Mouse (Mus musculus) neural tube, embryonic 13.5 days (tissue): ENCODE results near the gene Gse1. TPM values are rescaled to one million over a fixed set of nuclear protein-coding genes. Genes with fewer than 3 reads are reported as not detected.

Experiments used
- ATAC-seq: fragments of 200-750 bp; cut with Nextera tagmentation; 2 replicates; pipeline ENCODE4 v1.8.0; 2017; ENCODE audit warnings: low read depth, mild to moderate bottlenecking, moderate TSS enrichment, moderate library complexity
- H3K27ac ChIP-seq: fragments of 300-500 bp; sonication (generic); replicated peaks from 2 replicates; pipeline ENCODE4 v1.5.1; 2015; ENCODE audit warnings: moderate library complexity, mild to moderate bottlenecking, inconsistent platforms
- H3K27me3 ChIP-seq: fragments of 300-500 bp; sonication (generic); 2 replicates; pipeline ENCODE4 v1.6.1; 2015; ENCODE audit warnings: mild to moderate bottlenecking, inconsistent platforms
- H3K36me3 ChIP-seq: fragments of 300-500 bp; sonication (generic); 2 replicates; pipeline ENCODE4 v1.6.1; 2015; ENCODE audit warnings: mild to moderate bottlenecking, inconsistent platforms
- H3K4me1 ChIP-seq: fragments of 300-500 bp; sonication (generic); replicated peaks from 2 replicates; pipeline ENCODE4 v1.6.1; 2015; ENCODE audit warnings: inconsistent platforms
- H3K4me2 ChIP-seq: fragments of 300-500 bp; sonication (generic); 2 replicates; pipeline ENCODE4 v1.6.1; 2015; ENCODE audit warnings: inconsistent platforms, mild to moderate bottlenecking, moderate library complexity
- H3K4me3 ChIP-seq: fragments of 300-500 bp; sonication (generic); 2 replicates; pipeline ENCODE4 v1.5.1; 2015; ENCODE audit warnings: mild to moderate bottlenecking, inconsistent platforms
- H3K9ac ChIP-seq: fragments of 300-500 bp; sonication (generic); 2 replicates; pipeline ENCODE4 v1.6.1; 2015; ENCODE audit warnings: moderate library complexity, mild to moderate bottlenecking, inconsistent platforms
- H3K9me3 ChIP-seq: fragments of 300-500 bp; sonication (generic); 2 replicates; pipeline ENCODE4 v1.6.1; 2016; ENCODE audit warnings: inconsistent platforms
- WGBS: fragments of 180-500 bp; shearing (Covaris S2); methylation state at CpG from one replicate; pipeline ENCODE4 v1.1.7; 2015; 5-methylcytosine and 5-hydroxymethylcytosine counted together
- polyA plus RNA-seq: library from polyadenylated mRNA; unstranded; fragments of >200 nt; fragmentation: Nextera tagmentation; extraction: Ambion mirVana; gene quantifications from 2 replicates; pipeline ENCODE4 v1.2.1, GENCODE M21; 2015

Gene Gse1
- polyA plus RNA-seq, 1 experiment from 2014 or later: 17.1 TPM

DNA sequence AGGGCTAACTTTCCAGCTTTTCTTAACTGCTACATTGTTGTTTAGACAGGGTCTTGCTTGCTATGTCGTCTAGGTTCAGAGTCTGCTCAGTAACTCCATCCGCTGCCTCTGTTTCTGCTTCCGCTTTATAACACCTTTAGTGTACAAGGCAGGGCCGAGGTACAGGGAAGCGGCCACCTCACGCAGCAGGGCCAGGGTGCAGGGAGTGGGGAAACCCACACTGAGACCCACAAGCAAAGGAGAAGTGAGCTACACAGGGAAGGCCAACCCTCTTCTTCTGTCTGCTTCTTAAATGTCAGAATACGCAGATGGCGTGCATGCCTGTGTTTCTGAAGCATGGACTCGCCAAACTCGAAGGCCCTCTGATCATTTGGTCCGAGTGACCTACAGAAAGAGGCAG is 250.5 kb downstream of the Gse1 start:
- Histone ChIP-seq H3K9ac (no peak overlapping the region), H3K27me3 (no peaks in the 10 kb centered on the region), H3K4me3 (no peak overlapping the region), H3K27ac (no peak overlapping the region), H3K4me2 (no peak overlapping the region), H3K4me1 (peaks cover 62% of the 10 kb centered on the region), H3K36me3 (no peaks in the 10 kb centered on the region), H3K9me3 (no peaks in the 10 kb centered on the region)
- 91% methylated on average over 11 of the region's 11 CpGs for WGBS
- no peak for ATAC-seq

DNA sequence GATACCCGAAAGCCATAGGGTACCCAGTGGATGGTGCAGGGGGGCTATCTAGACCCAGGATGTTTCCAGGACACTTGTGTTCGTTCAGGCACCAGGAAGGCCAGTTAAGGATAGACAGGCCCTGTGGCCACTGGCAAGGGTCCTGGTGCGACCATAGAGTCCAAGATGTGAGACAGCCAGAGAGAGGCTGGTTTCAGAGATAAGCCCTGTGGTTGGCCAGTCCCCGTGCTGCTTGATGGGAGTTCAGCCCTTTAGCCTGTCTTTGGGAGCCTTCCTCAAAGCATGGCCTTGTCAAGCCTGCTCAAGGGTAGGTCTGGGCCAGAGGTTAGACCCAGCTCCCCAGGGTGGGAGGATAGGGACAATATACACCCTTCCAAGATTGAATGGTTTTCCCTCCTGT is 251.4 kb downstream of the Gse1 start:
- H3K4me1 ChIP-seq: peaks cover 62% of the 10 kb centered on the region
- no peak overlapping the region for H3K27ac ChIP-seq
- no peaks in the 10 kb centered on the region for H3K27me3 ChIP-seq
- no peaks in the 10 kb centered on the region for H3K9me3 ChIP-seq
- H3K36me3 ChIP-seq: no peaks in the 10 kb centered on the region
- WGBS: 84% methylated on average over 4 of the region's 4 CpGs
- no peak overlapping the region for H3K9ac ChIP-seq
- H3K4me2 ChIP-seq: no peak overlapping the region
- no peak for ATAC-seq
- no peak overlapping the region for H3K4me3 ChIP-seq

DNA sequence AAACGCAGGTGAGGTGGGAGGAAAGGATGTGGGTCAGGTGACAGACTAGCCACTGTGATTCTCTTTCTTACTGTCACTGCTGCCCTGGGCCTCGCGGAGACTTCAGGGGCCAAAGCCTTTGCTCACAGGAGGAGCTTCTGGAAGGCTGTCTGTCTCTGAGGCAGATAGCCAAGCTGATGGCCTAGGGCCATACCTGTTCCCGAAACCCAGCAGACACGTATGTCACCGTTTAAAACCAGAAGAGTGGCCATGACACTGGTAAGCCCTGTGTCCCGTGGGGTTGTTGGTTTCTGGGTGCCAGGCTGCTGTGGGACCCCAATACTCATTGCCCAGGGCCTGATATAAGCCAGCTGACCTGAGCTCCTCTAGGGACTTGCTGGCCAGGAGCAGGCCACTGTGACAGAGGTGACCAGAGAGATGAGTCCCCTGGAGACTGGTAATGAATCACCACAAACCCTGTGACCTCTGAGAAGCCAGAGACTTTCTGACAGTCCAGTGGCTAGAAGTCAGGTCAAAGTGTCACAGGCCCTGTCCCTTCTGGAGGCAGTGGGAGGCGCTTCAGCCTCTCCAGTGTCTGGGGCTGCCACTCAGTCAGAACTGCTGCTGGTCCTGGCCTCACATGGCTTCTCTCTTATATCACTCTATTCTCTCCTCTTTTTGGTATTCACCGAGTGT is 253.9 kb downstream of the Gse1 start:
- Histone ChIP-seq H3K4me3 (no peak overlapping the region), H3K27ac (no peak overlapping the region), H3K27me3 (no peaks in the 10 kb centered on the region), H3K36me3 (no peaks in the 10 kb centered on the region), H3K9me3 (no peaks in the 10 kb centered on the region), H3K9ac (no peak overlapping the region; the same call in 1 of the 2 replicates), H3K4me2 (no peak overlapping the region), H3K4me1 (peaks cover 66% of the 10 kb centered on the region)
- no peak for ATAC-seq
- WGBS: 85% methylated on average over 9 of the region's 9 CpGs

DNA sequence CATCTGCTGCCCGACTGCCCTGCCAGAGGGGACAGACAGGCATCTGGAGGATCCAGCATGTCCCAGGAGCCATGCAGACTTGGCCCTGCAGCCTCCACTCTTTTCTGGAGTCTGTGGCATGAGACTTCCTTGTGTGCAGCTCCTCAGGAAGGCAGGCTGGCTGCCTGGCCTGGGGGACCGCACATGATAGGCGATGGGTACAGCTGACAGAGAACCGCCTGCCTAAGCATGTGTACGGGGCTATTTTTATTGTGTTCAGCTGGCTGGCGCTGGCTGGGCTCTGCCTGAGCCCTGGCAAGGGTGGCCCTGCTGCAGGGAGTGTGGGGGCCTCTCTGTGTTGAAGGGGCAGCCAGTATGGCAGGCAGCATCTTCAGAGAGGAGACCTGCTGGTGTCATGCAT is 256.2 kb downstream of the Gse1 start:
- H3K36me3 ChIP-seq: no peaks in the 10 kb centered on the region
- H3K9me3 ChIP-seq: no peaks in the 10 kb centered on the region
- 0 out of 2 replicates have a peak overlapping the region, but pooled peaks have one; percentile 91 for H3K4me2 ChIP-seq
- ATAC-seq: 0 out of 2 replicates have a peak, but pooled peaks have one; percentile 9
- H3K9ac ChIP-seq: peak overlapping the region; percentile 93
- peaks cover 50% of the 10 kb centered on the region for H3K4me1 ChIP-seq
- H3K27me3 ChIP-seq: no peaks in the 10 kb centered on the region
- no peak overlapping the region for H3K4me3 ChIP-seq
- H3K27ac ChIP-seq: peak overlapping the region; percentile 99
- WGBS: 15% methylated on average over 6 of the region's 6 CpGs

DNA sequence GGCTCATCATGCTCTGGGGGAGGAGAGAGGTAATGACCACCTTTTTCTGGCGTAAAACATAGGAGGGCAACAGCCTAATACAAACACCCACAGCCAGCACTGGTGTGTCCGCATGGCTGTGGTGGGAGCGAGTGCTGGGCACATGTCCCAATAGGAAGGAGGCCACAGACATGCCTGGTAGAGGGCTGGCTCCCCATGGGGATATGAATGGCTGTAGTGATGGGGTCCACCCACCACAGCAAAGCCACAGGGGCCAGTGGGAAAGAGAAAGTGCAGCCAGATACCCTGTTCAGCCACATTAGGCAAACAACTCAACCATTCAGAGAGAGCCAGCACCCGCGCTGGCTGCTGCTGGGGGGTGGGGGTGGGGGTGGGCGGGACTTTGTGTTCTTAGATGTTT is 256.9 kb downstream of the Gse1 start:
- Histone ChIP-seq H3K9ac (peak overlapping the region; percentile 93), H3K4me3 (no peak overlapping the region), H3K27me3 (no peaks in the 10 kb centered on the region), H3K4me2 (peak overlapping the region; percentile 91; the same call in 1 of the 2 replicates), H3K36me3 (no peaks in the 10 kb centered on the region), H3K4me1 (peaks cover 56% of the 10 kb centered on the region), H3K9me3 (no peaks in the 10 kb centered on the region), H3K27ac (peak overlapping the region; percentile 99)
- 21% methylated on average over 6 of the region's 6 CpGs for WGBS
- 0 out of 2 replicates have a peak, but pooled peaks have one; percentile 2 for ATAC-seq

DNA sequence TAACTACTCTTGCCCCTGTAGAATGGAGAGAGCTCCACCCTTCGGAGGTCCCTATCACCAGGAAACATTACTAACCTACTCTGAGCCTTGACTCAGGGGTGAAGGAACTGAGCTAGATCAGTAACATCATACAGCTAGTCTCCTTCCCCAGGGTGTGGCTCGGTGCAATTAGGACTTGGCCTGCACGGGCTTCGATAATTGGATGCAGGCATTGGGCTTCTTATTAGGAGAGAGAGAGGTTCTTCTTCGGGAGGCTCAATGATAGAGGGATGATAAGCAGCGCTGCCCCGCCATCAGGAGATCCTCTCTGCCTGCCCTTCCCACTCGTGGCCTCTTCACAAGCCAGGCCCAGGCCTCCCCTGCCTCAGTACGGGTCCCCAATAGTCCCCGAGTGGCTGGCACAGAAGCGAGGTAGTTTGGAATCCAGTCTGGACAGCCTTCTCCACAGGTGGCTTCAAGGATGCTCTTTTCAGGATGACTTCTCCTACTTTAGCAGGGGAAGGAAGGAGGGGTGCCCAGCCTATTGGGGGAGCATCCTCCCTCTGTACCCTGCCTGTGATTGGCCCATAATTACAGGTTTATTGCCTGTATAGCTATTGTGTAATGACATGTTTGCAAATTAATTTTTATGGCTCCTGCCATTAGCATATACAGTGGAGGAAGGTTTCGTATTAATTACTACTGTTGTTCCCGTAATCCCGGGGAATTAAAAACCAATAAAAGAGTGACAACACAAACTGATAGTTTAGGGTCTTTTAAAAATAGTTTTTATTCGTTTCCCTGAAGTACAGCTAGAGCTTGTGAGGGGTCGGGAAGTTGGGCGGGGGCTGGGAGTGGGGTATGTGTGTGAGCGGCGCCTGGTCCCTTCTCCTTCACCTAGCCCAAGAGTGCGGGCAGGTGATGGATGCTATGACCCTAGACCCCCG is 257.6 kb downstream of the Gse1 start:
- H3K9ac ChIP-seq: peak overlapping the region; percentile 93
- H3K4me2 ChIP-seq: peak overlapping the region; percentile 91
- 11% methylated on average over 21 of the region's 21 CpGs for WGBS
- peak overlapping the region; percentile 99 for H3K27ac ChIP-seq
- H3K36me3 ChIP-seq: no peaks in the 10 kb centered on the region
- no peaks in the 10 kb centered on the region for H3K27me3 ChIP-seq
- ATAC-seq: no peak
- H3K9me3 ChIP-seq: no peaks in the 10 kb centered on the region
- peak overlapping the region; percentile 96 for H3K4me3 ChIP-seq
- peaks cover 63% of the 10 kb centered on the region for H3K4me1 ChIP-seq

DNA sequence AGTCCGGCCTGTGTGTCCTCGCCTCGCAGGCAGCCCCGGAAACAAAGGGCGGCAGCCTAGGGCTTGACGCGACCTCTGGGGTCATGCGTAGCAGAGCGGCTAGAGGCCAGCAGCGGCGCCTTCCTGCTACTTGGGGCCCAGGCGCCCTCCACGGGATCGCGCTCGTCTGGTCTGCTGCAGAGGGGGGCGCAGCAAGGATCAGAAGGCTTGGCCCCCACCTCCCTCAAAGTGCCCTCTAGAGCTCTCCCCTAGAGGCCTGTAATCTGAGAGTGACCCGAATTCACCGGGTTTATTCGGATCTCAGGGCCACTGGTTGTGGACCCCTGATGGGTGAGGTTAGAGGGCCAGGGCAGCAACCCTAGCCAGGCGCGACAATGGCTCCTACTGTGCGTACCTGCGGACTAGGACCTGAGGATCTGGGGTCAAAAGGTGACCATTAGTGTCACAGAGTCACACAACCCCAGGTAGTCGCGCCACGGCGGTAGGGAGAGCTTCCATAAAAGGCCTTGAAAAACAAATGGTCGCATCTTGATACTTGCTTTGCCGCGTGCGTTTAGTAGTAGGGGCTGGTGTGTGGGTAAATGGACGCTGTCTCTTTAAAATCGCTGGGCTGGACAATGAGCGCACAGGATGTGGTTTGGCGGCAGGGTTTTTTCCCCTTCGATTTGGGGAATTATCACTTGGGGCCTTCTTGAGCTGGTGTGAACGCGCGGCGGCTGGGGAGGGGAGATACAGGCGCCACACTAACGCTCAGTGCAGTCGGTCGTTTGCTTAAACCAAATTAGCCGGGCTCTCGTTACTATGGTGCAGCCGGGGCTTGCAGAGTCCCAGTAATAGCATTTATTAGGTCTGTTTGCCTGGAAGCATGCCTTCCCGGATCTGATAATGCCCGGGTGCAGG is 258.5 kb downstream of the Gse1 start:
- WGBS: 2% methylated on average over 50 of the region's 50 CpGs
- Histone ChIP-seq H3K36me3 (no peaks in the 10 kb centered on the region), H3K4me2 (peak overlapping the region; percentile 91), H3K4me3 (peak overlapping the region; percentile 96), H3K27me3 (no peaks in the 10 kb centered on the region), H3K4me1 (peaks cover 67% of the 10 kb centered on the region), H3K9ac (peak overlapping the region; percentile 93), H3K9me3 (no peaks in the 10 kb centered on the region), H3K27ac (peak overlapping the region; percentile 99)
- peak; percentile 13 for ATAC-seq

DNA sequence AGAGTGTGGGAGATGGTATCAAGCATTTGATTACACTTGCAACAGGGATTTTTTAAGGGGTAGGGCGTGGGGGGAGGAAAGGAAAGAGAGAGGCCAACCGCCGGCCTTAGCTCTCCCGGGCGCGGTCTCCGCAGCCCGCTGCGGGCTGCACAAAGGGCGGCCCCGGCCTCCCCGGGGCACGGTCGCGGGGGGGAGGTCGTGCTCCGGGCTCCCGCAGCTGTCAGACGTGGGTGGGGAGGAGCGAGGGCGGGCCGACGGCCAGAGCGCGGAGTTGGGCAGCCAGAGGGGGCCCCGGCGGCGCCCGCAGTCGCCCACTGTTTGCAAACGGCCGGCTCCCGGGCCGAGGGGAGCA is 259.1 kb downstream of the Gse1 start:
- Histone ChIP-seq H3K27ac (peak overlapping the region; percentile 99), H3K9ac (peak overlapping the region; percentile 93), H3K9me3 (no peaks in the 10 kb centered on the region), H3K4me1 (peaks cover 72% of the 10 kb centered on the region), H3K36me3 (no peaks in the 10 kb centered on the region), H3K4me2 (peak overlapping the region; percentile 91), H3K4me3 (peak overlapping the region; percentile 96), H3K27me3 (no peaks in the 10 kb centered on the region)
- ATAC-seq: no peak; the same call in 1 of the 2 replicates
- WGBS: under 1% methylated on average over 34 of the region's 34 CpGs

DNA sequence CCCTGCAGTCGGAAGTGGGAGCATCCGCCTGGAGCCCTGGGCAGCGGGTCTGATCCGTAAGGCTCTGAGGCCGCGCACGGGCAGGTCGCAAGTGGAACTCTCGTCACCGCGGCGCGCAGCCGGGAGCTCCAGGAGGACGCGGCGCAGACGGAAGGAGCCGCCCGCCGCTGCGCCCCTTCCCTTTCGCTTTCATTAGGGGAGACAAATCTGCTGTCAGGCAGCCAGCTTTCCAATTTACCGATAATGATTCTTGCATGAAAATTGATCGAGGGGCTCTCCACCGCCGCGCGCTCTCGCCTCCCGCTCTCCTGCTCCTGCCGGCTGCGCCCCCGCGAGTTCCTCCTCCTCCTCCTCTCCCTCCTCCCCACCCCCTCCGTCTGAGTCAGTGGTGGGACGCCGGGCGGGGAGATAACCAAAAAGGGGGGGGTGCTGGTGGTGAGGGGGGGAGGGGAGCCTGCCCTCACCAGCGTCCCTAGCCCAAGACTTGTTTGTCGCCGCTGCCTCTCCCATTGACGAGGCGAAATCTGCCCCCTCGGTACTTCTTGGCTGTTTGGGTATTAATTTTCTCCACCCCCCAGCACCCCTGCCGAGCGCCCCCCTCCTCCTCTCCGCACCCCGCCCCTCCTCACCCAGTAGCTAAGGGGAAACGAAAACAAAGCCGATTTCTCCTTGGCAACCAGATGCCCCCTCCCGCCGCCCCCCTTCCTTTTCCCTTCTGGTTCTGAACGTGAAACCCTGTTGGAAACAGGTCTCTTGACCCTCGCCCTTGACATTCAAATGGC is 259.7 kb downstream of the Gse1 start:
- H3K9me3 ChIP-seq: no peaks in the 10 kb centered on the region
- peak overlapping the region; percentile 91 for H3K4me2 ChIP-seq
- peaks cover 78% of the 10 kb centered on the region for H3K4me1 ChIP-seq
- WGBS: under 1% methylated on average over 50 of the region's 55 CpGs
- H3K27ac ChIP-seq: peak overlapping the region; percentile 99
- no peaks in the 10 kb centered on the region for H3K36me3 ChIP-seq
- peak overlapping the region; percentile 96 for H3K4me3 ChIP-seq
- H3K27me3 ChIP-seq: no peaks in the 10 kb centered on the region
- H3K9ac ChIP-seq: peak overlapping the region; percentile 93
- ATAC-seq: peak; percentile 54

DNA sequence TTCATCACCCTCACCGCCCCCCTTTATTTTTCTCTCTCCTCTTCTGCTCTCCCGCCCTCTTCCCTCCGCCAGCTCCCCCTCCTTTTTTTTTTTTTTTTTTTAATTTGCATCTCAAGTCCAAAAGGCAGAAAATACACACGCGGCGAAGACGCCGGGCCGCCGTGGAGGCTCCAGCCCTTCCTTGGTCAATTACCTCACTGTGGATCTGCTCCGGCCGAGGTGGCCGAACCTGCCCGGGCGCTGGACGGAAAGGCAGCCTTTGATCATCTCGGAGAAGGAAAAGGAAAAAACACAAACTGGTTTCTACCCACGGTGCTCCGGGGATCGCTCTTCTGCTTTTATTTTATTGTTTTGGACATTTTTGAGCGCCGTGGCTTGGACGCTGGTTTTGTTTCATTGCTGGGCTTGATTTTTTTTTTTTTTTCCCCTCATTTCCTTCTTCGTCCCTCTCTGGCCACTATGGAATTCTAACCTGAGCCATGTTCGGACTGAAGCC is 260.4 kb downstream of the Gse1 start:
- Histone ChIP-seq H3K4me3 (peak overlapping the region; percentile 96), H3K4me2 (peak overlapping the region; percentile 91), H3K27me3 (no peaks in the 10 kb centered on the region), H3K36me3 (no peaks in the 10 kb centered on the region), H3K4me1 (peaks cover 79% of the 10 kb centered on the region), H3K9ac (peak overlapping the region; percentile 93), H3K9me3 (no peaks in the 10 kb centered on the region), H3K27ac (peak overlapping the region; percentile 99)
- WGBS: under 1% methylated on average over 25 of the region's 25 CpGs
- no peak for ATAC-seq
